Mouse (Mus musculus): Measurements from ENCODE around the gene Tmtc2.

Tmtc2 gene

DNA sequence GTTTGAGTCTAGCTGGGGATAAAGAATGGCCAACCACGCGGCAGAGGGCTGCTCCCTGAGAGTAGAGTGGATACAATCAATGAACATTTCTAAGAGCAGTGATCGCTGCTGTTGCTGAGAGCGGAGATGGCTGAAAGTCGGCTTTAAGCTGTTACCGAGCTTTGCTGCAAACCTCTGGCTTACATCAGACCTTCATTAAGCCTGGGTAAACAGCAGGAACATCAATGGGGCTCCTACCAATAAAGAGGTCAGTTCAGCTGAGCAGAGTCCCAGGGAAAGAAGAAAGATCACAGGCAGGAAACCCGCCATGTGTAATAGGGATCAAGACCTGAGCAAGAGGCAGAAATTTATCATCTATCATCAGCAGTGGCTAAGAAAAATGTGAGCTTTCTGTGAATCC, 72.5 kb downstream of the Tmtc2 start:
- DNase-seq (ENCODE audit: low read depth, low spot score), result peak; percentile 49

- DNase-seq (ENCODE audit: low read depth, low spot score), result no peak
Observed at GRCm38 (mm10) chr10:105500482-105500881, 73.8 kb downstream of the Tmtc2 start.

DNA sequence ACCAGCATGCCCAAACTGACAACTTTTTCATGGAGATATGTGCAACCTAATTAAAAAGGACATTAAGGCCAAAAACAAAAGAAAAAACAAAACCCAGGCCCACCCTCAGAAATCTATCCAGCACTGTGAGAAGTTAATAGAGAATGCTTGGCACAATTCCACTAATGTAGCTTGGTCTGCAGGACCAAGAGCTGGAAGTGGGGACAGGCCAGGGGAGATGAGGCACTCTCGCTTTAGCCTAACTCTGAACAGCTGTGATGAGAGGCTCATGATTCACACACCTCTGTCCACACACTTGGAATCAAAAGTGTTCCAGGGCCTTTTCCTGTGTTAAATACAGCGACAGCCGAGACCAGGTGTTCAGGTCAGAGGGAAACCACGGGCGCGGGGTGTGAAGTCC, 79.0 kb downstream of the Tmtc2 start:
- no peak for DNase-seq (ENCODE audit: low read depth, low spot score)

DNA sequence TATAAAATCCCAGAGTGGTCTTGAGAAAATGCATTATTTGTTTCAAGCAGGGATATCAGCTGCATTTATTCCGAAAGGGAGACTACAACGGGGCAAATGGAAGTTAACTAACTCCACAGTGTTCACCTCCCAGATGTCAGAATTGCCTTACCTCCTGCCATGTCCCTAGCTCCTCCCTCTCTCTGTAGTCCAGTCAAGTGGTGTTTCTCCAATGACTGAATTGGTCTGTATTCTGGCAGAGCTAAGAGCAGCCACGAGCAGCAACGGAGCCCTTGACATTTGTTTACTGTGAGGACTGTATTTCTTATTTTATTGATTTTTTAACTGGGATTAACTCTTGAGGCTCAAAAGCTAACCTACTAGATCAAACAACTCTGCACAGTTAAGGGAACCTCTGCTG, 81.8 kb downstream of the Tmtc2 start:
- no peak for DNase-seq (ENCODE audit: low read depth, low spot score)

DNA sequence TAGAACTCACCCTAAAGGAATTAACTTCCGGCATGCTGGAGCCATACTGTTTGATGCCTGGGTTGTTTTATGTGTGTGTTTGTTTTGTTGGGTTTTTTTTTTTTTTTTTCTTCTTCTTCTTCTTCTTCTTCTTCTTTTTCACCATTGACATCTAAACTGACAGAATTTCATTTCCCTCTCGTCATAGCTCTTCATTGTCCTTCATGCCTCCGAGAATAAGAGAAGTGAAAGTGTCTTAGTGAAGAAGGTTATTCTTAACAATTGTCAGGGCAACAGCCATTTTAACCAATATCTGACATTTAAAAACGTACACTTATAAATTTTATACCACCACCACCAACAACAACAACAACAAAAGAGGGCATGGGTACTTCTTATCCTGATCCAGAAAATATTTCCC, 83.5 kb downstream of the Tmtc2 start:
- no peak for DNase-seq (ENCODE audit: low read depth, low spot score)

- DNase-seq (ENCODE audit: low read depth, low spot score), result no peak
Observed at GRCm38 (mm10) chr10:105489970-105490735, 84.1 kb downstream of the Tmtc2 start.

DNA sequence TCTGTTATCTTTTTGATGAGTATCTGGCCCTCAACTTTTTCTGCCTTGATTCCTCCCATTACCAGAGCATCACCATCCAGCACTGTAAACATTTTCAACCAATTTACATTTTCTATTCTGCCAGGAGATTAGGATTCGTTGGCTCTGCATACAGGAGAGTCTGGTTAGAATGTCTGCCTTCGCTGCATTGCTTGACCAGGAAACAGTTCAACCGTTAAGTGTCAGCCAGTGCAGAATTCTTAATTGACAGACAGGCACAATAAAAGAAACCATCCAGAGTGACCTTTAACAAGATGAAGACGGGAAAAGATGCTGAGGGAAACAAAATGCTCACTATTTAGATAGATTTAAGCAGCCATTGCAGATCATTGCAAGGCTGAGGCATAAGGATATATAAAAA, 87.3 kb downstream of the Tmtc2 start:
- no peak for DNase-seq (ENCODE audit: low read depth, low spot score)

- no peak for DNase-seq (ENCODE audit: low read depth, low spot score)
Observed at GRCm38 (mm10) chr10:105484355-105485094, 89.7 kb downstream of the Tmtc2 start.

- DNase-seq (ENCODE audit: low read depth, low spot score), result no peak
Observed at GRCm38 (mm10) chr10:105479771-105480170, 94.5 kb downstream of the Tmtc2 start.

- no peak for DNase-seq (ENCODE audit: low read depth, low spot score)
Observed at GRCm38 (mm10) chr10:105477623-105478238, 96.5 kb downstream of the Tmtc2 start.

- DNase-seq (ENCODE audit: low read depth, low spot score), result no peak
Observed at GRCm38 (mm10) chr10:105474162-105474830, 100.0 kb downstream of the Tmtc2 start.

DNA sequence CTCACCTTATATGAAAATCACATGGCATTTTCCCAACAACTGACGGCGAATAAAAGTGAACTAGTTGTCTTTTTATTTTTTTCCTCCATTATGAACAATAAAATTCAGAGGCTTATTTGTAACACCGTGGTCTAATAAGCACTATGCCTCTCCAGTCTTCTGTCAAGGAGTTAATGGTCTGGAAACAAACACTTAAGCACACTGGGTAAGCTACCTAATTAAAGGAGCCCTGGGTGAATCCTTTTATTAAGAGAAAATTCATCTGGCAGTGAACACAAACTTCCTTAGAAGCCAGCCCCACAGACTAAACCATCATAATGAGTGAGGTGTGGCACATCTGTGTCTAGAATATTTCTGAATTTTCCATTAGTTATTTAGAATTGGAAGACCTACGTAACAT, 109.9 kb downstream of the Tmtc2 start:
- no peak for DNase-seq (ENCODE audit: low read depth, low spot score)

GRCm38 (mm10) chr10:105453441-105453840, 120.8 kb downstream of the Tmtc2 start:
- no peak for DNase-seq (ENCODE audit: low read depth, low spot score)

GRCm38 (mm10) chr10:105447191-105447590, 127.1 kb downstream of the Tmtc2 start:
- DNase-seq (ENCODE audit: low read depth, low spot score), result no peak

DNA sequence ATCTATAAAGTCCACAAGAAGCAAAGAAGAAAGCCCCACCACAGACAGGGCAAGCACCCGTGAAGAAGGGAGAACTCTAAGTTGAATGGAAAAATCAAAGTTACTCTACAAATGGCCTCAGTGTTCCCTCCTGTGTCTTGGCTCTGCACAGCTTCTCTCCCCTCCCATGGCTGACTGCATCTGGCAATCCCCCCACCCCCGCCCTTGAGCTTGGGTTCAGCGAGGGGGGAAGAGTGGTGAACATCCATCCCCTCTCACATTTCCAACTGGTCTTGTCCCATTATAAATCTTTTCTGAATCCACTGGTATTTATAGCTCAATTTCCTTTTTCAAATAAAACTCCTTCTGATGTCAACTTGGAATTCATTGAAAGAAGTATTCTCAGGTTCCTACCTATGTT, 129.9 kb downstream of the Tmtc2 start:
- DNase-seq (ENCODE audit: low read depth, low spot score), result no peak

DNA sequence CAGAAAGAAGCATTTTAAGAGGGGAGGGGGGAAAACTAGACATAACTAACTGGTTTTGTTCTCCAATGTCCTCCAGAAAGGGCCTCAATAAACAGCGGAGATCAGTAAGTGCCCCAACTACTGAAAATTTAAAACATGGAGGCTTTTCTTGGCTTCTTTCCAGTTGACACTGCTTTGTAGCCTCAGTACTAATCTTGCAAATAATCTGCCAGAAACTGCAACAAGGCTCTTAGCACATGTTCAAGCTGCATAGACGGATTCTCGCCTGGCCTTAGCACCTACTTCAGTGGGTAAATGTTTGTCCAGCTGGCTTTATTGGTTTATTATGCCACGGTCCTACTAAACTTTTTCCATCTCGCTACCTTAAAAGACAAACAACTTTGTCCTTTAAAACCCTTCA, 139.4 kb downstream of the Tmtc2 start:
- no peak for DNase-seq (ENCODE audit: low read depth, low spot score)

DNA sequence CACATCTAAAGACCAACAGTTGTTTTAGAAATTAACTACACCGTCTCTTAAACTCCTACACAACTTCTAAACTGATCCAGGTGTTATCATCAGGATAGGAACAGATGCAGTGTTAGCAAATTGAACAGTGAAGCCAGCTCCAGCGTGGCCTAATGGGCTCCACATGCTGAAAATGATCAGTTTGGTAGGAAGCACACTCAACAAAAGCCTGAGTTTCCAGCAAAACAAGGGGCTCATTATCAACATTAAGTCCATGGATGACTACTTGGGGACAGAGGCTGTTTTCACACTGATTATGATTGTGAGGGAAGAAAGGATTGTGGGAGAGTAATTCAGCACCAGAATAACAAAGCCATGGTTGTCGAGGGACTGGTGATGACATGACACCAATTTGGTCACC, 143.4 kb downstream of the Tmtc2 start:
- peak; percentile 78 for DNase-seq (ENCODE audit: low read depth, low spot score)

DNA sequence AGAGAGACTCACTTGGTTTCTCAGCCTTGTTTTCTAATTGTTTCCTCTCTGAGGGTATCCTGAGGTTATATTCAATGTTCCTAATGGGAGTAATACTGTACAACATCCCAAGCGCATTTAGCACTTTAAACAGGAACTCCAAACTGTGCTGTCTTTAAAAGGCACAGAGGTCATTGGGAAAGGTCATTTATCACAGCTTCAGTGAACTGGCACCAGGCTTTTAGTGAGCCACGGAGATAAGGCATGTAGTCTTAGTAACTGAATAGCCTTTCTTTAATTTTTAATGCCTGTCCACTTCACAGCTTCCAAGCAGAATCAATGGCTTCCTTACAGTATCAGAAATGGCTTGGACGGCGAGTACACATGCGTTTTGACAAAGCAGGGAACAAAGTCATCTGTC, 144.0 kb downstream of the Tmtc2 start:
- no peak for DNase-seq (ENCODE audit: low read depth, low spot score)

DNA sequence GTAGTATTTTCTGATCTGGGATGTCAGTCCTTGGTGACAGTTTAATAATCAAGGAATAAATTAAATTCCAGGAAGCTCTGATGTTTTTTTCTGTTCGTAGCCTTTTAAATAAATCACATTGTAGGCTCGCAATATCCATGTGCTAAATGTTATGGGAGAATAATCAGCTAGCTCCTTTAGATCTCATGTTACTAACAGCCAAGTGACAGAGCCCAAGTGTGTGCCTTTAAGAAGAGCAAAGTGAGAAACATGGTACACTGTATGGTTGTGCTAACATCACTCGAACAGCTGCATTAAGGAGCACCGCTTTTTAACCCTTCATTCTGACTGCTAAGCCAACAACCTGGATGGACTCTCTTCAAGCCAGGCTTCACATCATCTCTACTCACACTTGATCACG, 146.2 kb downstream of the Tmtc2 start:
- peak; percentile 30 for DNase-seq (ENCODE audit: low read depth, low spot score)

- peak; percentile 63 for DNase-seq (ENCODE audit: low read depth, low spot score)
Observed at GRCm38 (mm10) chr10:105427625-105428024, 146.6 kb downstream of the Tmtc2 start.

DNA sequence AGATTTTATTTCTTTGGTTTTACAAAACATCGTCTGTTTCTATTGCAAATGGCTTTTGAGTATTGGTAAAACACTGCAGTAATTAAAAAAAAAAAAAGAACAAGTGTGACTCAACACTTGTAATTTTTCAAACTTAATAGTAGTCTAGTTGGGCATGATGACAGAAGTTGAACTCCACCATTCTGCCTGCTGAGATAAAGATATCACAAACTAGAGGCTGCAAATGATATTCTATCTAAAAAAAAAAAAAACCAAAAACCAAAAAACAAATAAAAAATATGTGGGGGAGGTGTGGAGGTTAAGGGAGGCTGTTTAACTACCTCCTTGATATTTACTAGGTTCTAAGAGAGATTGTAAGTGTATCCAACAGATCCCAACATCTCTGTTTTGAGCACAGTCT, 149.2 kb downstream of the Tmtc2 start:
- DNase-seq (ENCODE audit: low read depth, low spot score), result no peak

DNA sequence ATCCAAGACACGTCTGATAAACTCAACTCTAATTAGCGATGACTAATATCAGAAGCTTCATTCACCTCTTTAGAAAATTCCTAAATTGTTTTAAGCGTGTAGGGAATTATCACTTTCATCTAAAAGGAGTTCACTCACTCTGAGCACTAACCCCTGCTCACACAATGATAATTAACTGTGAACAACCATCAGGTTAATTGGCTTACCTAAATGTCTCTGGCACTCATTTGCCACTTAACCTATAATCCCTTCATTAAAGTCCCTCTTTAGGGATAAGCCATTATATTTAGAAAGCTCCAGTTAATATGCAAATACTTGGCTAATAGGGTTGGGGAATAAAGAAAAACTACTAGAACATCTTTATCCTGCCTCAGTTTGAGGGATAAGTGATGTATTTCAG, 151.1 kb downstream of the Tmtc2 start:
- DNase-seq (ENCODE audit: low read depth, low spot score), result no peak

Measured in forelimb bud, embryonic 11.5 days (tissue).